Mouse (Mus musculus) limb, embryonic 10.5 days (tissue): ENCODE results near the gene Smim14. TPM values are rescaled to one million over a fixed set of nuclear protein-coding genes. Genes with fewer than 3 reads are reported as not detected.
"Not testable (repeated sequence)": the region's sequence is repeated elsewhere in the genome, so short reads cannot be mapped to it uniquely, and the experiment has no call there.

ENCODE experiments used
- DNase-seq: peaks from one replicate; pipeline ENCODE4 v3.0.0-alpha.2; 2017; ENCODE audit warnings: low spot score
- H3K27ac ChIP-seq: fragments of 300-500 bp; sonication (generic); 2 replicates; pipeline ENCODE4 v1.5.1; 2016; ENCODE audit warnings: mild to moderate bottlenecking
- H3K27me3 ChIP-seq: fragments of 300-500 bp; sonication (generic); 2 replicates; pipeline ENCODE4 v1.6.1; 2016; ENCODE audit warnings: low read depth, mild to moderate bottlenecking; ENCODE audit not compliant: poor library complexity, severe bottlenecking
- H3K36me3 ChIP-seq: fragments of 300-500 bp; sonication (generic); 2 replicates; pipeline ENCODE4 v1.6.1; 2016; ENCODE audit warnings: mild to moderate bottlenecking, moderate library complexity
- H3K4me1 ChIP-seq: fragments of 300-500 bp; sonication (generic); 2 replicates; pipeline ENCODE4 v1.6.1; 2016
- H3K4me3 ChIP-seq: fragments of 300-500 bp; sonication (generic); 2 replicates; pipeline ENCODE4 v1.5.1; 2016; ENCODE audit warnings: mild to moderate bottlenecking, moderate library complexity
- H3K9me3 ChIP-seq: fragments of 300-500 bp; sonication (generic); replicated peaks from 2 replicates; pipeline ENCODE4 v1.6.1; 2016; ENCODE audit warnings: mild to moderate bottlenecking
- WGBS: fragments of 180-500 bp; shearing (Covaris S2); methylation state at CpG from one replicate; pipeline ENCODE4 v1.1.7; 2016; 5-methylcytosine and 5-hydroxymethylcytosine counted together
- polyA plus RNA-seq: library from polyadenylated mRNA; unstranded; fragments of >200 nt; fragmentation: Nextera tagmentation; extraction: Ambion mirVana; gene quantifications from 2 replicates; pipeline ENCODE4 v1.2.1, GENCODE M21; 2016

Gene Smim14
- polyA plus RNA-seq, 1 experiment from 2014 or later, result 67.0 TPM

GRCm38 (mm10) chr5:65479681-65480445 is 57.1 kb downstream of the Smim14 start:
- H3K27ac ChIP-seq, result no peak overlapping the region
- H3K36me3 ChIP-seq, result no peaks in the 10 kb centered on the region
- H3K27me3 ChIP-seq, result no peaks in the 10 kb centered on the region
- DNase-seq, result no peak
- 94% methylated on average over 9 of the region's 9 CpGs for WGBS
- H3K9me3 ChIP-seq, result no peaks in the 10 kb centered on the region
- H3K4me1 ChIP-seq, result no peaks in the 10 kb centered on the region
- H3K4me3 ChIP-seq, result no peak overlapping the region

GRCm38 (mm10) chr5:65478224-65478623 is 58.8 kb downstream of the Smim14 start:
- H3K27ac ChIP-seq, result no peak overlapping the region
- WGBS, result 80% methylated on average over 4 of the region's 4 CpGs

GRCm38 (mm10) chr5:65476739-65477138 is 60.2 kb downstream of the Smim14 start:
- not testable (repeated sequence) for H3K9me3 ChIP-seq, H3K27ac ChIP-seq, H3K4me1 ChIP-seq, DNase-seq, H3K4me3 ChIP-seq, H3K27me3 ChIP-seq, H3K36me3 ChIP-seq
- WGBS, result 95% methylated on average over 4 of the region's 4 CpGs

More at GRCm38 (mm10) chr5:65478224-65478623, 58.8 kb downstream of the Smim14 start:
- Histone ChIP-seq H3K27me3 (no peaks in the 10 kb centered on the region), H3K4me3 (no peak overlapping the region), H3K9me3 (no peaks in the 10 kb centered on the region), H3K36me3 (no peaks in the 10 kb centered on the region), H3K4me1 (no peaks in the 10 kb centered on the region)
- DNase-seq, result no peak

- H3K4me3 ChIP-seq, result no peak overlapping the region
- WGBS, result 82% methylated on average over 2 of the region's 2 CpGs
- no peak for DNase-seq
Measured at GRCm38 (mm10) chr5:65475806-65476205, 61.2 kb downstream of the Smim14 start.

GRCm38 (mm10) chr5:65469766-65470165 is 67.2 kb downstream of the Smim14 start:
- H3K36me3 ChIP-seq, result peaks cover 24% of the 10 kb centered on the region; the same call in 1 of the 2 replicates
- no peaks in the 10 kb centered on the region for H3K4me1 ChIP-seq
- no peak for DNase-seq
- H3K4me3 ChIP-seq, result no peak overlapping the region
- no peaks in the 10 kb centered on the region for H3K9me3 ChIP-seq
- no peak overlapping the region for H3K27ac ChIP-seq
- H3K27me3 ChIP-seq, result no peaks in the 10 kb centered on the region
- 91% methylated on average over 6 of the region's 6 CpGs for WGBS

More at GRCm38 (mm10) chr5:65475806-65476205, 61.2 kb downstream of the Smim14 start:
- Histone ChIP-seq H3K27me3 (no peaks in the 10 kb centered on the region), H3K36me3 (no peaks in the 10 kb centered on the region), H3K9me3 (no peaks in the 10 kb centered on the region), H3K27ac (no peak overlapping the region), H3K4me1 (no peaks in the 10 kb centered on the region)

GRCm38 (mm10) chr5:65466911-65467310 is 70.1 kb downstream of the Smim14 start:
- WGBS, result 57% methylated on average over 3 of the region's 3 CpGs
- H3K36me3 ChIP-seq, result peaks cover 24% of the 10 kb centered on the region; the same call in 1 of the 2 replicates
- no peak overlapping the region for H3K4me3 ChIP-seq
- no peak for DNase-seq
- H3K9me3 ChIP-seq, result no peaks in the 10 kb centered on the region
- H3K4me1 ChIP-seq, result no peaks in the 10 kb centered on the region
- H3K27me3 ChIP-seq, result no peaks in the 10 kb centered on the region
- no peak overlapping the region for H3K27ac ChIP-seq

- Histone ChIP-seq H3K4me1 (peaks cover 29% of the 10 kb centered on the region), H3K36me3 (no peaks in the 10 kb centered on the region), H3K9me3 (no peaks in the 10 kb centered on the region), H3K4me3 (no peak overlapping the region), H3K27ac (no peak overlapping the region), H3K27me3 (no peaks in the 10 kb centered on the region)
- WGBS, result 91% methylated on average over 14 of the region's 14 CpGs
- DNase-seq, result no peak
Measured at GRCm38 (mm10) chr5:65460361-65460760, 76.6 kb downstream of the Smim14 start.

GRCm38 (mm10) chr5:65459454-65459853 is 77.5 kb downstream of the Smim14 start:
- Histone ChIP-seq H3K4me3 (no peak overlapping the region), H3K27me3 (no peaks in the 10 kb centered on the region), H3K27ac (no peak overlapping the region), H3K9me3 (no peaks in the 10 kb centered on the region), H3K36me3 (no peaks in the 10 kb centered on the region), H3K4me1 (peaks cover 31% of the 10 kb centered on the region)
- DNase-seq, result no peak
- 94% methylated on average over 3 of the region's 3 CpGs for WGBS

GRCm38 (mm10) chr5:65457846-65458245 is 79.1 kb downstream of the Smim14 start:
- H3K27ac ChIP-seq, result peak overlapping the region; percentile 78
- H3K27me3 ChIP-seq, result no peaks in the 10 kb centered on the region
- no peaks in the 10 kb centered on the region for H3K36me3 ChIP-seq
- no peaks in the 10 kb centered on the region for H3K9me3 ChIP-seq
- peaks cover 31% of the 10 kb centered on the region for H3K4me1 ChIP-seq
- no peak overlapping the region for H3K4me3 ChIP-seq
- 66% methylated on average over 5 of the region's 5 CpGs for WGBS
- no peak for DNase-seq

GRCm38 (mm10) chr5:65457086-65457827 is 79.7 kb downstream of the Smim14 start:
- Histone ChIP-seq H3K9me3 (no peaks in the 10 kb centered on the region), H3K4me3 (peak overlapping the region; percentile 13; the same call in 1 of the 2 replicates), H3K27ac (peak overlapping the region; percentile 78), H3K4me1 (peaks cover 31% of the 10 kb centered on the region), H3K27me3 (no peaks in the 10 kb centered on the region), H3K36me3 (no peaks in the 10 kb centered on the region)
- 44% methylated on average over 7 of the region's 7 CpGs for WGBS
- peak; percentile 55 for DNase-seq

GRCm38 (mm10) chr5:65454771-65455170 is 82.2 kb downstream of the Smim14 start:
- H3K27ac ChIP-seq, result no peak overlapping the region
- no peaks in the 10 kb centered on the region for H3K27me3 ChIP-seq
- 61% methylated on average over 5 of the region's 5 CpGs for WGBS
- H3K36me3 ChIP-seq, result 0 out of 2 replicates have a peak, but pooled peaks cover 3% of the 10 kb centered on the region
- H3K4me1 ChIP-seq, result peaks cover 31% of the 10 kb centered on the region
- H3K4me3 ChIP-seq, result no peak overlapping the region
- no peak for DNase-seq
- no peaks in the 10 kb centered on the region for H3K9me3 ChIP-seq

GRCm38 (mm10) chr5:65448941-65449340 is 88.0 kb downstream of the Smim14 start:
- H3K36me3 ChIP-seq, result peaks cover 3% of the 10 kb centered on the region; the same call in 1 of the 2 replicates
- H3K4me3 ChIP-seq, result no peak overlapping the region
- H3K27me3 ChIP-seq, result no peaks in the 10 kb centered on the region
- H3K27ac ChIP-seq, result no peak overlapping the region
- no peak for DNase-seq
- no peaks in the 10 kb centered on the region for H3K9me3 ChIP-seq
- peaks cover 8% of the 10 kb centered on the region for H3K4me1 ChIP-seq
- WGBS, result 88% methylated on average over 4 of the region's 4 CpGs

GRCm38 (mm10) chr5:65447826-65448225 is 89.2 kb downstream of the Smim14 start:
- Histone ChIP-seq H3K4me1 (peaks cover 10% of the 10 kb centered on the region), H3K36me3 (peaks cover 3% of the 10 kb centered on the region; the same call in 1 of the 2 replicates), H3K9me3 (no peaks in the 10 kb centered on the region), H3K27me3 (no peaks in the 10 kb centered on the region), H3K4me3 (no peak overlapping the region), H3K27ac (no peak overlapping the region)
- DNase-seq, result no peak
- WGBS, result 89% methylated on average over 2 of the region's 2 CpGs
